Mouse (Mus musculus): ENCODE measurements around the gene Klf4. TPM values are rescaled to one million over a fixed set of nuclear protein-coding genes. Genes with fewer than 3 reads are reported as not detected.

Klf4 gene
- polyA plus RNA-seq (2012; rRNA removed), result 57.1 and 65.6 TPM in 2 replicates
- 30.0 and 31.3 TPM in 2 replicates for polyA plus RNA-seq (2014; fragmentation: Nextera tagmentation; extraction: Ambion mirVana)

- peak; percentile 50; the same call in 1 of the 2 replicates for TF ChIP-seq POLR2A (IDR thresholded peaks at IDR 0.05; ENCODE audit: borderline replicate concordance, extremely low read depth, insufficient read depth, insufficient read length)
- H3K27me3 ChIP-seq (ENCODE audit: control insufficient read depth, insufficient read depth, low read length), result no peaks in the 10 kb centered on the region
- peaks cover 21% of the 10 kb centered on the region for H3K4me1 ChIP-seq (ENCODE audit: control insufficient read depth, insufficient read depth, low read length)
- H3K27ac ChIP-seq (replicated peaks; ENCODE audit: low read depth, low read length), result peak within 1 kb of the TSS; percentile 96
- H3K4me3 ChIP-seq (replicated peaks; ENCODE audit: low read length), result peak within 1 kb of the TSS; percentile 73
- peaks cover 8% of the 10 kb centered on the region for H3K36me3 ChIP-seq (ENCODE audit: control insufficient read depth, insufficient read depth, low read length)
- ATAC-seq (ENCODE audit: low FRiP score, low read depth) (peak; percentile 91), DNase-seq (ENCODE audit: low spot score) (peak; percentile 90)
- peak within 1 kb of the TSS; percentile 83 for H3K9ac ChIP-seq (ENCODE audit: low read depth, low read length, severe bottlenecking)
- H3K9me3 ChIP-seq (ENCODE audit: control insufficient read depth, low read length), result no peaks in the 10 kb centered on the region
- under 1% methylated on average over 51 of the region's 99 CpGs for WGBS
- H3K4me2 ChIP-seq (replicated peaks; ENCODE audit: low read depth, low read length, severe bottlenecking), result peak within 1 kb of the TSS; percentile 85
Observed at GRCm38 (mm10) chr4:55532407-55533195, at the start of gene Klf4. Gene Klf4 (minus strand): TSS chr4:55532466.

DNA sequence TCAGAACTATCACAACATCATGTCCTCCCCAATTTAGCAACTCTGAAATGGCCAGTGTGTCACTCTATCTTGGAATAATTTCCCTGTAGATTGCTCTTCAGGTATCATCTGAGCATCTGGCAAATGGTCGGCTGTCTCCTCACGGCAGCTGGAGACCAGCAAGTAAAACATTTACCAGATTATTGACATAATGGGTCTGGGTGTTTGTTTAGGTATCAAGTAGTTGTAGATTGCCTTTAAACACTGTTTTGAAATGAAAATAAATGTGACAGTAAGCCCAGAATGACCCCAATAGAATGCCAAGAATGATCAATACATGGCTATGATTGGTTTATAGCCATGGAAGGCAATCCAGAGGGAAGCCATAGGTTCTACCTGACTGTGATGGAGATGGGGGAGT, 39.2 kb upstream of the Klf4 start:
- Histone ChIP-seq H3K9me3 (ENCODE audit: control insufficient read depth, low read length) (no peaks in the 10 kb centered on the region), H3K27me3 (ENCODE audit: control insufficient read depth, insufficient read depth, low read length) (no peaks in the 10 kb centered on the region), H3K4me1 (ENCODE audit: control insufficient read depth, insufficient read depth, low read length) (no peaks in the 10 kb centered on the region), H3K4me3 (replicated peaks; ENCODE audit: low read length) (no peak overlapping the region), H3K36me3 (ENCODE audit: control insufficient read depth, insufficient read depth, low read length) (no peaks in the 10 kb centered on the region), H3K4me2 (replicated peaks; ENCODE audit: low read depth, low read length, severe bottlenecking) (no peak overlapping the region), H3K27ac (replicated peaks; ENCODE audit: low read depth, low read length) (no peak overlapping the region), H3K9ac (ENCODE audit: low read depth, low read length, severe bottlenecking) (no peak overlapping the region)
- no peak for DNase-seq (ENCODE audit: low spot score)
- ATAC-seq (ENCODE audit: low FRiP score, low read depth), result no peak
- TF ChIP-seq POLR2A (IDR thresholded peaks at IDR 0.05; ENCODE audit: borderline replicate concordance, extremely low read depth, insufficient read depth, insufficient read length), result no peak
- 75% methylated on average over 2 of the region's 2 CpGs for WGBS

- WGBS, result 76% methylated on average over 9 of the region's 9 CpGs
Observed at GRCm38 (mm10) chr4:55567986-55568385, 35.7 kb upstream of the Klf4 start.

DNA sequence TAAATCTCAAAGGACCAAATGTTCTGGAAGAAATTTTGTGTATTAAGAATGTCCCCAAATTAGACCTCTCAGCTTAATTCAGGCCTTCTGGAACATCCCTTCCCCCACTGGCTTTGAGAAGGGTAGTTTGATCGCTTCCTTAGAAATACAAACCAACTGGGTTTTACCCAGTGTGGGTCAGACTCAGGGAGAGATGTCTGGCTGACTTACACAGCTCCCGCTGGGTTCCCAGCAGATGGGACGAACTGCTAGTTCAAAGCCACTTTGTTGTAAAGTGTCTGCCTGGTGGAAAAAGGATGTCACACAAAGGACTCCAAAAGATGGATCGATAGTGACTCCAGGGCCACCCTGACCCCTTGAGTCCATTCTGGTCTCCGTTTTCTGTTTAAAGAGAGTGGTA, 35.3 kb upstream of the Klf4 start:
- Histone ChIP-seq H3K9me3 (ENCODE audit: control insufficient read depth, low read length) (no peaks in the 10 kb centered on the region), H3K36me3 (ENCODE audit: control insufficient read depth, insufficient read depth, low read length) (no peaks in the 10 kb centered on the region), H3K4me3 (replicated peaks; ENCODE audit: low read length) (no peak overlapping the region), H3K4me1 (ENCODE audit: control insufficient read depth, insufficient read depth, low read length) (no peaks in the 10 kb centered on the region), H3K9ac (ENCODE audit: low read depth, low read length, severe bottlenecking) (no peak overlapping the region), H3K27ac (replicated peaks; ENCODE audit: low read depth, low read length) (no peak overlapping the region), H3K4me2 (replicated peaks; ENCODE audit: low read depth, low read length, severe bottlenecking) (no peak overlapping the region), H3K27me3 (ENCODE audit: control insufficient read depth, insufficient read depth, low read length) (no peaks in the 10 kb centered on the region)
- DNase-seq (ENCODE audit: low spot score), result no peak
- 78% methylated on average over 5 of the region's 5 CpGs for WGBS
- no peak for ATAC-seq (ENCODE audit: low FRiP score, low read depth)
- TF ChIP-seq POLR2A (IDR thresholded peaks at IDR 0.05; ENCODE audit: borderline replicate concordance, extremely low read depth, insufficient read depth, insufficient read length), result no peak

More at GRCm38 (mm10) chr4:55567986-55568385, 35.7 kb upstream of the Klf4 start:
- no peak overlapping the region for H3K27ac ChIP-seq (replicated peaks; ENCODE audit: low read depth, low read length)
- no peak for ATAC-seq (ENCODE audit: low FRiP score, low read depth)
- no peak overlapping the region for H3K4me3 ChIP-seq (replicated peaks; ENCODE audit: low read length)
- H3K27me3 ChIP-seq (ENCODE audit: control insufficient read depth, insufficient read depth, low read length), result no peaks in the 10 kb centered on the region
- no peak overlapping the region for H3K4me2 ChIP-seq (replicated peaks; ENCODE audit: low read depth, low read length, severe bottlenecking)
- no peak for DNase-seq (ENCODE audit: low spot score)
- no peak overlapping the region for H3K9ac ChIP-seq (ENCODE audit: low read depth, low read length, severe bottlenecking)
- TF ChIP-seq POLR2A (IDR thresholded peaks at IDR 0.05; ENCODE audit: borderline replicate concordance, extremely low read depth, insufficient read depth, insufficient read length), result no peak
- H3K4me1 ChIP-seq (ENCODE audit: control insufficient read depth, insufficient read depth, low read length), result no peaks in the 10 kb centered on the region
- no peaks in the 10 kb centered on the region for H3K9me3 ChIP-seq (ENCODE audit: control insufficient read depth, low read length)
- H3K36me3 ChIP-seq (ENCODE audit: control insufficient read depth, insufficient read depth, low read length), result no peaks in the 10 kb centered on the region

GRCm38 (mm10) chr4:55564317-55564716, 32.1 kb upstream of the Klf4 start:
- WGBS, result 76% methylated on average over 2 of the region's 2 CpGs
- H3K9me3 ChIP-seq (ENCODE audit: control insufficient read depth, low read length), result no peaks in the 10 kb centered on the region
- TF ChIP-seq POLR2A (IDR thresholded peaks at IDR 0.05; ENCODE audit: borderline replicate concordance, extremely low read depth, insufficient read depth, insufficient read length), result no peak

More at GRCm38 (mm10) chr4:55564317-55564716, 32.1 kb upstream of the Klf4 start:
- Histone ChIP-seq H3K4me3 (replicated peaks; ENCODE audit: low read length) (no peak overlapping the region), H3K27me3 (ENCODE audit: control insufficient read depth, insufficient read depth, low read length) (no peaks in the 10 kb centered on the region), H3K4me1 (ENCODE audit: control insufficient read depth, insufficient read depth, low read length) (no peaks in the 10 kb centered on the region), H3K9ac (ENCODE audit: low read depth, low read length, severe bottlenecking) (no peak overlapping the region), H3K36me3 (ENCODE audit: control insufficient read depth, insufficient read depth, low read length) (no peaks in the 10 kb centered on the region), H3K4me2 (replicated peaks; ENCODE audit: low read depth, low read length, severe bottlenecking) (no peak overlapping the region), H3K27ac (replicated peaks; ENCODE audit: low read depth, low read length) (no peak overlapping the region)
- ATAC-seq (ENCODE audit: low FRiP score, low read depth) (no peak), DNase-seq (ENCODE audit: low spot score) (no peak)
